Mouse (Mus musculus) monocyte, adult 59 days (primary cell): ENCODE data around the gene Gm5538. TPM values are rescaled to one million over a fixed set of nuclear protein-coding genes. Genes with fewer than 3 reads are reported as not detected.

Experiments
- total RNA-seq, 2 experiments: library from RNA; stranded (reverse); gene quantifications; one replicate each; pipeline ENCODE4 v1.2.4; 2023

The Gm5538 gene
- total RNA-seq = not detected

GRCm38 (mm10) chr3:59729490-59729889 is at the start of gene Gm5538:
Gm5538 (plus strand) TSS chr3:59729790.

Other genes with a start within 250 kb of the Gm5538 start
- not detected for gene Gm8298, start 131.3 kb downstream of the Gm5538 start, total RNA-seq
- gene C130079G13Rik, start 195.4 kb downstream of the Gm5538 start, total RNA-seq = not detected